Mouse (Mus musculus) embryonic facial prominence, embryonic 14.5 days (tissue): ENCODE measurements around the gene Sppl2b. TPM values are rescaled to one million over a fixed set of nuclear protein-coding genes. Genes with fewer than 3 reads are reported as not detected.

ENCODE experiments used
- ATAC-seq: fragments of 200-750 bp; cut with Nextera tagmentation; 2 replicates; pipeline ENCODE4 v1.8.0; 2017; ENCODE audit warnings: low read depth, moderate number of reproducible peaks, moderate TSS enrichment
- DNase-seq: peaks from one replicate; pipeline ENCODE4 v3.0.0-alpha.2; 2015; ENCODE audit warnings: low spot score
- H3K27ac ChIP-seq: fragments of 300-500 bp; sonication (generic); replicated peaks from 2 replicates; pipeline ENCODE4 v1.5.1; 2014; ENCODE audit warnings: low read depth, mild to moderate bottlenecking, low read length, moderate library complexity
- H3K27me3 ChIP-seq: fragments of 300-500 bp; sonication (generic); replicated peaks from 2 replicates; pipeline ENCODE4 v1.6.1; 2014; ENCODE audit warnings: low read length; ENCODE audit not compliant: control insufficient read depth, insufficient read depth
- H3K36me3 ChIP-seq: fragments of 300-500 bp; sonication (generic); 2 replicates; pipeline ENCODE4 v1.6.1; 2014; ENCODE audit warnings: low read length, mixed read lengths; ENCODE audit not compliant: control insufficient read depth, insufficient read depth
- H3K4me1 ChIP-seq: fragments of 300-500 bp; sonication (generic); 2 replicates; pipeline ENCODE4 v1.6.1; 2014; ENCODE audit warnings: antibody characterized with exemption, low read length; ENCODE audit not compliant: control insufficient read depth, insufficient read depth
- H3K4me2 ChIP-seq: fragments of 300-500 bp; sonication (generic); 2 replicates; pipeline ENCODE4 v1.6.1; 2014; ENCODE audit warnings: low read depth, mild to moderate bottlenecking, low read length, moderate library complexity, mixed read lengths
- H3K4me3 ChIP-seq: fragments of 300-500 bp; sonication (generic); 2 replicates; pipeline ENCODE4 v1.5.1; 2014; ENCODE audit warnings: low read depth, mild to moderate bottlenecking, low read length
- H3K9ac ChIP-seq: fragments of 300-500 bp; sonication (generic); 2 replicates; pipeline ENCODE4 v1.6.1; 2014; ENCODE audit warnings: low read depth, mild to moderate bottlenecking, low read length, moderate library complexity, mixed read lengths
- H3K9me3 ChIP-seq: fragments of 300-500 bp; sonication (generic); 2 replicates; pipeline ENCODE4 v1.6.1; 2016; ENCODE audit warnings: low read length; ENCODE audit not compliant: control insufficient read depth
- WGBS: fragments of 180-500 bp; shearing (Covaris S2); extraction: QIAGEN DNeasy Blood & Tissue Kit; methylation state at CpG from one replicate; pipeline ENCODE4 v1.1.7; 2014; 5-methylcytosine and 5-hydroxymethylcytosine counted together
- polyA plus RNA-seq: library from polyadenylated mRNA; unstranded; fragments of >200 nt; fragmentation: Nextera tagmentation; extraction: Ambion mirVana; gene quantifications from 2 replicates; pipeline ENCODE4 v1.2.1, GENCODE M21; 2014

Gene Sppl2b
- polyA plus RNA-seq, 1 experiment from 2014 or later = 37.6 TPM

DNA sequence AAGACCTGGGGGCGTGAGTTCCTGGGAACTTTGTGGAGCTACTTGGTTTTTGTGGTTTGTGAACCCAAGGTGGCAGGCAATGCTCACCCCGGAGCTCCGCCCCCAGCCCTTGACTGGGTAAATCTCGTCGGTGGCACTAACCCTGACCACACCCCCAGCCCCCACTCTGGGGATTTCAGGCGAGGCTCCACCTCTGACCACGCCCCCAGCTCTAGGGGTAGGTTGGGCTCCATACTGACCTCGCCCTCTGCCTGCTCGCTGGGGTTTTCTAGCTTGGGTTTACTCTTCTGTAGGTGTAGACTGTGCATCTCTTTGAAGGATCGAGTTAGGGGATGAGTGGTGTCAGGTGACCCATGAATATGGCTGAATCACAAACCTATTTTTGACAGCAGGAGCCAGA is 6.5 kb upstream of the Sppl2b start:
- peak; percentile 26; the same call in 1 of the 2 replicates for ATAC-seq
- Histone ChIP-seq H3K4me2 (no peak overlapping the region), H3K9me3 (no peaks in the 10 kb centered on the region), H3K36me3 (peaks cover 26% of the 10 kb centered on the region), H3K4me3 (no peak overlapping the region), H3K4me1 (no peaks in the 10 kb centered on the region), H3K9ac (no peak overlapping the region), H3K27me3 (peaks cover 22% of the 10 kb centered on the region), H3K27ac (no peak overlapping the region)
- 8% methylated on average over 10 of the region's 10 CpGs for WGBS
- DNase-seq = peak; percentile 68

GRCm38 (mm10) chr10:80855749-80856073 is 636 bp downstream of the Sppl2b start:
- Histone ChIP-seq H3K4me2 (peak overlapping the region; percentile 99), H3K9me3 (no peaks in the 10 kb centered on the region), H3K4me1 (peaks cover 22% of the 10 kb centered on the region), H3K9ac (peak overlapping the region; percentile 89), H3K27me3 (no peaks in the 10 kb centered on the region), H3K36me3 (peaks cover 25% of the 10 kb centered on the region), H3K4me3 (peak overlapping the region; percentile 96), H3K27ac (no peak overlapping the region; the same call in 1 of the 2 replicates)
- DNase-seq = no peak
- WGBS = 23% methylated on average over 11 of the region's 11 CpGs
- no peak for ATAC-seq

DNA sequence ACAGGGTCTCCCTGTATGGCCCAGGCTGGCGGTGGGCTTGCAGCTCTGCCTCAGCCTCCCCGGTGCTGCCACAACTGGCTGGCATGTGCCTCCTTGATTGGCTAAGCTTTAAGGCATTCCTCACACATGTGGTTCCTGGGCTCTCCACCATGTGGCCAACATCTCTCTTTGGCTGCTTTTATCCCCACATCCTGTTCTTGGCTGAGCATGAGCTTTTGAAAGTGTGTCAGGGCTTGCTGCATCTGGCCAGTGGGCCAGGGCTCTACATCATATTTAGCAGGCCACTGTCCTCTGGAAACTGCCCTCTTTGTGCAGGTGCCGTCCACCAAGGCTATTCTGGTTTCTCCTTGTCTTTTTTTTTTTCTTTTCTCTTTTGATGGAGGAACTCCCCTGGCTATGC is 1.2 kb downstream of the Sppl2b start:
- Histone ChIP-seq H3K4me3 (peak overlapping the region; percentile 96), H3K9me3 (no peaks in the 10 kb centered on the region), H3K4me1 (peaks cover 22% of the 10 kb centered on the region), H3K36me3 (peaks cover 19% of the 10 kb centered on the region), H3K9ac (peak overlapping the region; percentile 89), H3K27ac (peak overlapping the region; percentile 61), H3K27me3 (no peaks in the 10 kb centered on the region), H3K4me2 (peak overlapping the region; percentile 99)
- 32% methylated on average over 3 of the region's 3 CpGs for WGBS
- DNase-seq (peak; percentile 37), ATAC-seq (no peak)

- Histone ChIP-seq H3K27ac (peak overlapping the region; percentile 61), H3K4me1 (peaks cover 22% of the 10 kb centered on the region), H3K4me2 (peak overlapping the region; percentile 99), H3K36me3 (peaks cover 17% of the 10 kb centered on the region), H3K27me3 (no peaks in the 10 kb centered on the region), H3K4me3 (no peak overlapping the region), H3K9ac (peak overlapping the region; percentile 40), H3K9me3 (no peaks in the 10 kb centered on the region)
- 66% methylated on average over 5 of the region's 5 CpGs for WGBS
- ATAC-seq (no peak), DNase-seq (no peak)
Measured at GRCm38 (mm10) chr10:80856908-80857307, 1.8 kb downstream of the Sppl2b start.

- ATAC-seq = no peak; the same call in 1 of the 2 replicates
- no peaks in the 10 kb centered on the region for H3K27me3 ChIP-seq
- H3K4me3 ChIP-seq = no peak overlapping the region
- peaks cover 22% of the 10 kb centered on the region for H3K4me1 ChIP-seq
- H3K9me3 ChIP-seq = no peaks in the 10 kb centered on the region
- 40% methylated on average over 8 of the region's 8 CpGs for WGBS
- peaks cover 16% of the 10 kb centered on the region for H3K36me3 ChIP-seq
- DNase-seq = peak; percentile 27
- peak overlapping the region; percentile 61; the same call in 1 of the 2 replicates for H3K27ac ChIP-seq
- H3K4me2 ChIP-seq = peak overlapping the region; percentile 23; the same call in 1 of the 2 replicates
- H3K9ac ChIP-seq = peak overlapping the region; percentile 40
Measured at GRCm38 (mm10) chr10:80857386-80857785, 2.3 kb downstream of the Sppl2b start.

- H3K36me3 ChIP-seq = peaks cover 18% of the 10 kb centered on the region
- peak overlapping the region; percentile 58; the same call in 1 of the 2 replicates for H3K27ac ChIP-seq
- DNase-seq (no peak), ATAC-seq (no peak)
- H3K9me3 ChIP-seq = no peaks in the 10 kb centered on the region
- whole genome bisulfite sequencing = 73% methylated on average over 2 of the region's 3 CpGs
- H3K4me3 ChIP-seq = no peak overlapping the region
- peaks cover 22% of the 10 kb centered on the region for H3K4me1 ChIP-seq
- H3K27me3 ChIP-seq = no peaks in the 10 kb centered on the region
- H3K4me2 ChIP-seq = 0 out of 2 replicates have a peak overlapping the region, but pooled peaks have one; percentile 23
- H3K9ac ChIP-seq = peak overlapping the region; percentile 40
Measured at GRCm38 (mm10) chr10:80857848-80858247, 2.8 kb downstream of the Sppl2b start.

- no peak for ATAC-seq
- Histone ChIP-seq H3K9me3 (no peaks in the 10 kb centered on the region), H3K9ac (peak overlapping the region; percentile 40; the same call in 1 of the 2 replicates), H3K4me3 (no peak overlapping the region), H3K4me1 (peaks cover 22% of the 10 kb centered on the region), H3K27ac (peak overlapping the region; percentile 58; the same call in 1 of the 2 replicates), H3K4me2 (no peak overlapping the region), H3K36me3 (peaks cover 19% of the 10 kb centered on the region), H3K27me3 (no peaks in the 10 kb centered on the region)
- 73% methylated on average over 7 of the region's 7 CpGs for WGBS
- no peak for DNase-seq
Measured at GRCm38 (mm10) chr10:80858350-80858935, 3.4 kb downstream of the Sppl2b start.

- Histone ChIP-seq H3K9ac (no peak overlapping the region), H3K4me3 (no peak overlapping the region), H3K27ac (no peak overlapping the region), H3K9me3 (no peaks in the 10 kb centered on the region), H3K36me3 (peaks cover 51% of the 10 kb centered on the region), H3K27me3 (no peaks in the 10 kb centered on the region), H3K4me2 (no peak overlapping the region), H3K4me1 (no peaks in the 10 kb centered on the region)
- ATAC-seq = no peak
- WGBS = 95% methylated on average over 5 of the region's 5 CpGs
- no peak for DNase-seq
Measured at GRCm38 (mm10) chr10:80862305-80862704, 7.2 kb downstream of the Sppl2b start.

DNA sequence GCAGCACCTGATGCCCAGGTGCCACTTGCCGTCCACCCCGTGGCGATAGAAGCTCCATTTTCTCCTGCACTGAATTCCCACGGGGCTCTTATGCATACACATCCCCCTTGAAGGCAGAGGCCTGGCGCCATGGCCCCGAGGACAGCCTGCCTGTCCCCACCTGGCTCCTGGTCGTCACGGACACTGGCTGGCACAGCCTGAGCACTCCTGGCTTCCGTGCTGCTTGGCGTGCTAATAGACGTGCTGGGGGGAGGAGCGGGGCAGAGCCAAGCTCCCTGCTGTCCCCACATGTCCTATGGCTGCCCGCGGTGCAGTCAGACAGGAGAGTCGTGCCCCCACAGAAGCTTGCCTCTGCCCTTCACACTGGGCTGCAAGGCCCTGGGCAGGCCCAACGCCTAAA is 9.4 kb downstream of the Sppl2b start:
- H3K27ac ChIP-seq = no peak overlapping the region
- WGBS = 84% methylated on average over 16 of the region's 16 CpGs
- H3K27me3 ChIP-seq = no peaks in the 10 kb centered on the region
- ATAC-seq = no peak
- H3K9ac ChIP-seq = no peak overlapping the region
- H3K4me1 ChIP-seq = no peaks in the 10 kb centered on the region
- H3K4me2 ChIP-seq = no peak overlapping the region
- H3K9me3 ChIP-seq = no peaks in the 10 kb centered on the region
- H3K4me3 ChIP-seq = no peak overlapping the region
- peaks cover 60% of the 10 kb centered on the region for H3K36me3 ChIP-seq
- DNase-seq = no peak
